Mouse (Mus musculus): ENCODE data around the gene Sfxn2.
"Not testable (repeated sequence)": the region's sequence is repeated elsewhere in the genome, so short reads cannot be mapped to it uniquely, and the experiment has no call there.

Sfxn2 gene

GRCm38 (mm10) chr19:46542750-46543149 is 30.4 kb upstream of the Sfxn2 start:
- no peak for DNase-seq (ENCODE audit: extremely low spot score, low read depth, low spot score)

- DNase-seq (ENCODE audit: extremely low spot score, low read depth, low spot score), result no peak
Observed at GRCm38 (mm10) chr19:46547565-46547964, 25.6 kb upstream of the Sfxn2 start.

- DNase-seq (ENCODE audit: extremely low spot score, low read depth, low spot score), result no peak
Observed at GRCm38 (mm10) chr19:46548110-46548509, 25.1 kb upstream of the Sfxn2 start.

DNA sequence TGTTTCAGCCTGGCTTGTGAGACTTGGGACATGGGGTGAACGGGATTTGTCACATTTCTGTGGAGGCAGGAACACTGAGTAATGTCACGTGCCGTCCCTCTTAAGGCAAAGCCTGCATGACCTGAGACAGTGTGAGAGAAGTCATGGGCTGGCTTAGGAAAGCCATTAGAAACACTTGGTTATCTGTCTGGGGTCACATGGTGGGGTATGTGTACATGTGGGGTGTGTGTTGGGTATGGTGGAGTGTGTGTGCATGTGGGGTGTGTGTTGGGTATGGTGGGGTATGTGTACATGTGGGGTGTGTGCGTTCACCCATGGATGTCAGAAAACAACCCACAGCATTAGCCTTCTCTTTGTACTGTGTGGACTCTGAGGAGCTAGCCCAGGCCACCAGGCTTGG is 22.8 kb upstream of the Sfxn2 start:
- no peak for DNase-seq (ENCODE audit: extremely low spot score, low read depth, low spot score)

DNA sequence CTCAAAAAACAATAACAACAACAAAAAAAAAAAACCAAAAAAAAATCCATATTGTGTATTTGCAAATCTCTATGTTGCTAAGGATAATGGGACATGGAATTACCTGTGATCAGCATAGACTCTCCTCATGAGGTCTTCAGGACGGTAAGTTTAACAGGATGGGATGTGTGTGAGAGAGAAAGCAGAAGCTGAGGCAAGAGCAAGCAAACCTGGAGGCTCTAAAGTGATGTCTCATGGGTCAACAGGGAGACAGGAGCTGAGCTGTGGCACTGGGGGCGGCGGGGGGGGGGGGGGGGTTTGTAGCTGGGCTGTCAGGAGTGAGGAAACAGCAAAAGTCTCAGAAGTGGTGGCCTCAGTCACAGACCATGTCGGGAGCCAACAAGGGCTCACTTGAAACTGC is 20.7 kb upstream of the Sfxn2 start:
- no peak for DNase-seq (ENCODE audit: extremely low spot score, low read depth, low spot score)

- DNase-seq (ENCODE audit: extremely low spot score, low read depth, low spot score), result no peak
Observed at GRCm38 (mm10) chr19:46553541-46553955, 19.6 kb upstream of the Sfxn2 start.

DNA sequence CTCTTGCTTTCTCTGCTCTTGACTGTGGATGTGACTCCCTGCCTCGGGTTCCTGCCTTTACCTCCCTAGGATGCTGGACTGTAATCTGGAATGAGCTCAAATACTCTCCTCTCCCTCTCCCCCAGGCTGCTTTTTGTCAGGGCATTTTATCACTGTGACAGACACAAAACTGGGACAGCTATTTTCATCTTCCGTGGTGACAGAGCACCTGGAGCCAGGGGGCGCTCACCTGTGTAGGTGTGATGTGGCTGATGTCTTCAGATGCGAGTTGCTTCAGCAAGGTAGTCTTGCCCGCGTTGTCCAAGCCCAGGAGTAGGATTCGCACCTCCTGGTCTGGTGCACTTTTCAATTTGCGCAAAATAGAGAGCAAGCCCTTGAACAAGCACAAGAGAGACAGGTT is 15.2 kb upstream of the Sfxn2 start:
- no peak for DNase-seq (ENCODE audit: extremely low spot score, low read depth, low spot score)

GRCm38 (mm10) chr19:46558631-46559030 is 14.5 kb upstream of the Sfxn2 start:
- DNase-seq (ENCODE audit: extremely low spot score, low read depth, low spot score), result no peak

DNA sequence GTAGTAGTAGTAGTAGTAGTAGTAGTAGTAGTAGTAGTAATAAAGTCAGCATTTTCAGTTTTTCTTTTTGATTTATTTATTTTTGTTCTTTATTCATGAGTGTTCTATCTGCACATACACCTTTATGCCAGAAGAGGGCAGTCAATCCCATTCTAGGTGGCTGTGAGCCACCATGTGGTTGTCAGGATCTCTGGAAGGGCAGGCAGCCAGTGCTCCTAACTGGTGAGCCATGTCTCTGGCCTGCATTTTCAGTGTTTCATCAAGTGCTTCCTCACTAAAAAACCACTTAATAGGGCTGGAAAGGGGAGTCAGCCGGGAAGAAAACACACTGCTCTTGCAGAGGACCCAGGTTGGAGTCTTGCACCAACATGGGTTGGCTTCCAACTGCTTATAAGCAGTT is 11.0 kb upstream of the Sfxn2 start:
- no peak for DNase-seq (ENCODE audit: extremely low spot score, low read depth, low spot score)

DNA sequence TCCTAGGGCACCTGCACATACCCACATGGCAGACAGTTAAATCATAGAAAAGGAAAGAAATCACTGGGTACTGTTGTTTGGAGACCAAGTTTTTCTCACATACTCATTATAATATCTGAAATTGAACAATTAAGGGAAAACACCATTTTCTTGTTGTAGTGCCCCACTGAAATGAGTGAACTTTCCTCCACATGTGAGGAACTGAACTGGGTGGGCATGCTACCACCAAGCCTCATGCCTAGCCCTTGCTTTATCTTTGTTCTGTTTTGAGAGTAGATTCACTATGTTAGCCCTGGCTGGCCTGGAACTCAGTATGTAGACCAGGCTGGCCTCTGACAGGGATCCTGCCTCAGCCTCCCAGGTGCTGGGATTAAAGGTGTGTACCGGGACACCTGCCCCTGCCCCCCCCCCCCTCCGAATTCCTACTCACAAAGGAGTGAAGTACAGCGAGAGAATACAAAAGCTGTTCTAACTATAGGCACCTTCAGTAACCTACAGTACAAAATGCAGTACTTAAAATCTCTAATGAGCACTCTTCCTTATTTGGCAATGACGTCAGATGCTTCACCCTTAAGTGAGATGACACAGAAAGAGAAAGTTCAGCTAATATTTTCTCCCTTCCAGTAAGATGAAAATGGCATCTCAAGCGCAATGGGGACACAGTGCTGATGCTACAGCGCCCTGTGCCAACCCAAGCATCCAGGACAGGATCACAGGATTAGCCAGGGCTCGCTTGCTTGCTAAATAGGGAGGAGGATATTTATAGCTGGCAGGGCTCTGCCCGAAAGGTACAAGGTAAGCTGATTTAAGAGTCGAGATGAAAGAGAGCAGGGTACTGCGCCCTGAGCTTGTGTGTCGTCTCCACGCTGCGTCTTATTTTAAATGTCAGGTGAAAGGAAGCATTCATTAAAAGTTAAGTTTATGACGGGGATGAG is 10.3 kb upstream of the Sfxn2 start:
- no peak for DNase-seq (ENCODE audit: extremely low spot score, low read depth, low spot score)

DNA sequence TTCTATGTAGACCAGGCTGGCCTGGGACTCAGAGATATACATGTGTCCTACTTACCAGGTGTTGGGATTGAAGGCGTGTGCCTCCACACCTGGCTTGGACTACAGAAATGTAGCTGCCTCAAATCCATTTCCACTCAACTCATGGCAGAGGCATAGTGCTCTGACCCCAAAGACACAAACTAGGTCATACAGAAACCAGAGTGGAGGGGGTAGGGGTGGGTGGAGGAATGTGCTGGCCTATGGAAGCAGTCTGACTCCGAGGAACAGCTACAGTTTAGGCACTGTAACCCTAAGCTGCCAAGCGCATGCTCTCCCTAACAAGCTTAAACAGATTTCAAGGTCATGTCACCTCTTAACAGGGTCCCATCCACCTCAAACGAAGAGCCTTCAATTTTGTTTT is 9.6 kb upstream of the Sfxn2 start:
- DNase-seq (ENCODE audit: extremely low spot score, low read depth, low spot score), result no peak

- no peak for DNase-seq (ENCODE audit: extremely low spot score, low read depth, low spot score)
Observed at GRCm38 (mm10) chr19:46564043-46564462, 9.1 kb upstream of the Sfxn2 start.

DNA sequence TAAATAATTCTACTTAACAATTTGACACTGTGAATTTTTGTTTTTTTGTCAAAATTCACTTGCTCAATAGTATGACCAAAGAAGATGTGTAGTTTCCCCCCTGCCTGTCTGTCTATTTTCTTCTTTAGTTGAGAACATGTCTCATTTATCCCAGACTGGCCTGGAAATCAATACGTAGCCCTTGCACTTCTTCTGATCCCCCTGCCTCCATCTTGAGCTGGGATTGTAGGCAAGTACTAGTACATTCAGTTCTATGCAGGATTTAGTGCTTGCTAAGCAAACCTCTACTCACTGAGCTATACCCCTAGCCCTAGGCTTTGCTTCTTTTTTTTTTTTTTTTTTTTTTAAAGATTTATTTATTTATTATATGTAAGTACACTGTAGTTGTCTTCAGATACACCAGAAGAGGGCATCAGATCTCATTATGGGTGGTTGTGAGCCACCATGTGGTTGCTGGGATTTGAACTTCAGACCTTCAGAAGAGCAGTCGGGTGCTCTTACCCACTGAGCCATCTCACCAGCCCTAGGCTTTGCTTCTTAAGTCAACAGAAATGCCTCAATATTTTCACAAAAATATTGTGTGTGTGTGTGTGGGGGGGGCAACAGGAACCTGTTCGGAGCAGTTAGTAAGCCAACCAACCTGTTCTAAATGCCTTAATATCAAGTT is 1.8 kb upstream of the Sfxn2 start:
- DNase-seq (ENCODE audit: extremely low spot score, low read depth, low spot score), result not testable (repeated sequence)

GRCm38 (mm10) chr19:46571878-46572244 is 1.3 kb upstream of the Sfxn2 start:
- no peak for DNase-seq (ENCODE audit: extremely low spot score, low read depth, low spot score)

DNA sequence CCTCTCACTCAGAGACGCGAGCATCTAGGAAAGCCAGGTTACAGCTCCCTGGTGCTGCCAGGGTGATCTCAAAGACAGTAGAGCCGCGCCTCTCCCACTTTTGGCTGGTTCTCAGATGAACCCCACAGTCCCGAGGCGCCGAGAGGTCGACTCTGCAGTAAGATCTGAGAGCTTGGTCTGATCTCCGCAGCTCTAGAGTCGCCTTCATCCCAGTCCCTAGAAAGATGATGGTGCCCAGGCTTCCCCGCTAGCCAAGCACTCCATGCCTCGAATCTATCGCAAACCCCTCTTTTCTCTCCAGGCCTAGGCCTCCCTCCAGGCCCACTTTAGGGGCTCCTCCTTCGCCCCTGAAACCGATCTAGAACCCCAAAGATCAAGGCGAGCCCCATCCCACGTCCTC is 617 bp upstream of the Sfxn2 start:
- DNase-seq (ENCODE audit: extremely low spot score, low read depth, low spot score), result no peak

GRCm38 (mm10) chr19:46573990-46574389 is 825 bp downstream of the Sfxn2 start:
- no peak for DNase-seq (ENCODE audit: extremely low spot score, low read depth, low spot score)

DNA sequence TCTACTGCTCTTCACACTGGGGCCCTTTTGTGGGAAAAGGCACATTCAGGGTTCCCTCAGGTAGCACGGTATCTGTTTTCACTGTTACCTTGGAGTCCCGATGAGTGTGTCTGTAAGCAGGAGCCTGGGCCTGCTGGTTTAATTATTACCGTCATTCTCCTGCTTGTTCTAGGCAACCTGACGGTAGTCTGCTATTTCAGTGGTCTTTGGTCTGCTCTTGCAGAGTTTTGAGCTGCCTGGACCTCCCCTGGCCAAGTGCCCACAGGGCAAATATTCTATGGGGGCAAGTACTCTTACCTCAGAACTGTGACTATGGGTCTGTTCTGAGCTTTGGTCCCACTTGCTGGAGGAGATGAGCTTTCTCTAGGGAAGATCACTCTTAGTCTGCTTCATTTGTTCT is 2.0 kb downstream of the Sfxn2 start:
- DNase-seq (ENCODE audit: extremely low spot score, low read depth, low spot score), result no peak

- peak; percentile 76 for DNase-seq (ENCODE audit: extremely low spot score, low read depth, low spot score)
Observed at GRCm38 (mm10) chr19:46587823-46588508, 14.8 kb downstream of the Sfxn2 start.

GRCm38 (mm10) chr19:46591575-46591974 is 18.4 kb downstream of the Sfxn2 start:
- no peak for DNase-seq (ENCODE audit: extremely low spot score, low read depth, low spot score)

DNA sequence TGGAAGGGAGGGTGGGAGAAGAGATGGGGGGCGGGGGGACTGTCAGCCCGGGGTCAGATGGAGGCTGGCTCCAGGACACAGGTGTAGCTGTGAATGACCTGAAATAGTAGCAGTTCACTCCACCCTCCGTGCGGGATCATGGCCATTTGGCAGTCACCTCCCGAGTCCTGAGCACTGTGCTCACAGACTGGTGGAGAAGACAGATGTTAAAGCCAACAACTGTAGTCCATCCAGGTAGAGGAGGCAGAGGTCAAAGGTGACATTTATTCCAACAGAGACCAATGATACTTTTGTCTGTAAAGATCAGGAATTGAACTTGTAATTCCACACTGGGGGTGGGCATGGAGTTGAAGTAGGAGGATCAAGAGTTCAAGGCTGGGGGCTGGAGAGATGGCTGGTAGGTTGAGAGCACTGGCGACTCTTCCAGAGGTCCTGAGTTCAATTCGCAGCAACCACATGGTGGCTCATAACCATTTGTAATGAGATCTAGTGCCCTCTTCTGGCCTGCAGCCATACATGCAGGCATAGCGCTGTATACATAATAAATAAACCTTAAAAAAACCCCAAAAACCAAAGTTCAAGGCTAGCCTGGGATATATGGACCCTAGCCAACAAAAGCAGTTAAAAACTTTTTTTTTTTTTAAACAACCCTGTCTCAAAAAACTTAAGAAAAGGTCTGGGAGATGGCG is 19.7 kb downstream of the Sfxn2 start:
- no peak for DNase-seq (ENCODE audit: extremely low spot score, low read depth, low spot score)

DNA sequence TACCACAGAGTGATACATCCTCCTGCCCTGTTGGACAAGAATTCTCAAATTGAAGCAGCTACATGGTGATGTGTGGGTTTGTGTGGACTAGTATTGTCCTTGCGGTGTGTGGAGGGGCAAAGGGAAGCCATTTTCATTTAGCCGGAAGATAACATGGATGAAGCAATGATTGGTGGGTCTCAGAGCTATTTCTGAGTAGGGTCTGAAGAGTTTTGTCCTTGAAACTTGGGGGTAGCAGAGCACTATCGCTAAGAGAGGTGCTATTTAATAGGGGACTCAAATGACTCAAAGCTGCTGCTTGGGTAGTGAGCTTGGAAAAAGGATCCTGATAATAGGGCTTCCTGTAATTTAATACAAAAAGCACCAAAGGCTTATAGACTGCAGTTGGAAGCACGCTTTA is 25.0 kb downstream of the Sfxn2 start:
- no peak for DNase-seq (ENCODE audit: extremely low spot score, low read depth, low spot score)
